Mouse (Mus musculus) kidney, embryonic 15.5 days (tissue): ENCODE measurements around the gene Txndc17. TPM values are rescaled to one million over a fixed set of nuclear protein-coding genes. Genes with fewer than 3 reads are reported as not detected.

ENCODE experiments used
- polyA plus RNA-seq: library from polyadenylated mRNA; unstranded; fragments of >200 nt; fragmentation: Nextera tagmentation; extraction: Ambion mirVana; gene quantifications from 2 replicates; pipeline ENCODE4 v1.2.1, GENCODE M21; 2015

Txndc17 gene
- polyA plus RNA-seq, 1 experiment from 2014 or later = 200 TPM

Other genes starting within 250 kb of the Txndc17 start
- gene Aipl1, start 170.0 kb upstream of the Txndc17 start, polyA plus RNA-seq = 0.30 and 0.38 TPM in 2 replicates
- gene Pimreg, start 165.5 kb upstream of the Txndc17 start, polyA plus RNA-seq = 122 and 131 TPM in 2 replicates
- 0.05 and 0.13 TPM in 2 replicates for gene Pitpnm3, start 71.8 kb upstream of the Txndc17 start, polyA plus RNA-seq
- 0.22 and 0.29 TPM in 2 replicates for gene Gm43951, start 707 bp upstream of the Txndc17 start, polyA plus RNA-seq
- 13.5 and 16.4 TPM in 2 replicates for gene 4933427D14Rik, start 88 bp upstream of the Txndc17 start, polyA plus RNA-seq
- 46.1 TPM in 2 replicates for gene Med31, start 8.0 kb downstream of the Txndc17 start, polyA plus RNA-seq
- gene Slc13a5, start 59.7 kb downstream of the Txndc17 start, polyA plus RNA-seq = 0.26 and 2.0 TPM in 2 replicates
- 4.3 and 6.2 TPM in 2 replicates for gene Xaf1, start 94.1 kb downstream of the Txndc17 start, polyA plus RNA-seq
- gene Fbxo39, start 106.9 kb downstream of the Txndc17 start, polyA plus RNA-seq = not detected in 2 replicates
- 5.4 and 5.6 TPM in 2 replicates for gene Tekt1, start 154.9 kb downstream of the Txndc17 start, polyA plus RNA-seq
- gene Smtnl2, start 204.2 kb downstream of the Txndc17 start, polyA plus RNA-seq = 109 and 111 TPM in 2 replicates
- 0.87 and 0.95 TPM in 2 replicates for gene Ggt6, start 228.0 kb downstream of the Txndc17 start, polyA plus RNA-seq
- 162 and 184 TPM in 2 replicates for gene Mybbp1a, start 233.8 kb downstream of the Txndc17 start, polyA plus RNA-seq